Mouse (Mus musculus) G1E (cell line): ENCODE measurements at regions not wholly inside any gene's neighbourhood (a gene's known extent, or its start where the extent isn't known, plus 50 kb on each side); places are given as distances from the start of the nearest gene placed in this dataset.

ENCODE experiments used
- CTCF ChIP-seq: IDR thresholded peaks from 2 replicates; pipeline ENCODE4 v1.5.1; 2012; ENCODE audit warnings: low read depth, low read length, inconsistent platforms, mixed read lengths
- POLR2AphosphoS5 ChIP-seq: IDR thresholded peaks from 2 replicates; pipeline ENCODE4 v1.6.1; 2012; ENCODE audit warnings: low read depth, low read length, inconsistent platforms; ENCODE audit not compliant: insufficient replicate concordance

DNA sequence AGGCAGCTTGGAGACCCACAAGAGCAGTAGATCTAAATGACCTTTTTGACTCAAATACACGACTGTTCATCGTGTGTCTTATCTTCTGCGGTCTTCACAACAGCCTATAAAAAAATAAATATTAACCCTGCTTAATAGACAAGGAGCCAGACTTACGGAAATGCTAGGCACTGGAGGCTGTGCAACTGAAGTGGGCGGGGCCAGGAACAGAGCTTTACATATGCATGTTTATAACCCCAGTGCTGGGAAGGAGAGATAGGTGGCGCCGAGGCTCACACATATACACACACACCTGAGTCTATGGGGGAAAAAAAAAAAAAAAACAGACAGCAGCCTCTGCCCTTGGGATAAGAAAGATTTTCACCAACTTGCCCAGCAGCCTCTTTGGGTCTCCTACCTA, 55.6 kb upstream of the Plet1 start:
- TF ChIP-seq CTCF: no peak
- TF ChIP-seq POLR2AphosphoS5: no peak
